Mouse (Mus musculus) kidney, adult 18-20 months (tissue): Measurements from ENCODE around the gene Rbp7.
A peak's percentile ranks its signal among the peaks of the same experiment; 100 is the strongest.
"Not testable (repeated sequence)": the region's sequence is repeated elsewhere in the genome, so short reads cannot be mapped to it uniquely, and the experiment has no call there.

ENCODE experiments used
- DNase-seq: peaks from one replicate; pipeline ENCODE4 v3.0.0; 2021

Rbp7 gene

DNA sequence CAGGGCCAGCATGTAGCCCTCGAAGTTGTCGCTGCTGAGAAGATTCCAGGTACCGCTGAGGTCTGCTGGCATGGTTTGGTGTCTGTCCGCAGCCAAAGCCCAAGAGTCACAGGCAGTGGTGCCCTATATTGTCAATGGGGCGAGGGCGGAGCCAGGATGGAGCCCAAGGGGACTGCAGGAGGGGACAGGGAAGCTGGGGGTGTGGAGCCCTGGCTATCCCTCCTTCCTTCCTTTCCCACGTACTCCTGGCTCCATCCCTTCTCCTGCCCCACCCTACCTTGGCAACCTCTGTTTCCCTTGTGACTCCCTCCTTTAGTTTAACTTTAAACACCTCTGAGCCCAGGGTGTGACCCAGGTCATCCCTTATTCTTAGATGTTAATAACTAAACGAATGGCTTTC is at the start of gene Rbp7:
Gene Rbp7 (minus strand): TSS at position 100 of the 400 bp plus-strand sequence.
- no peak for DNase-seq

- DNase-seq = no peak
Observed at GRCm38 (mm10) chr4:149504363-149504762, 49.6 kb upstream of the Rbp7 start.

DNA sequence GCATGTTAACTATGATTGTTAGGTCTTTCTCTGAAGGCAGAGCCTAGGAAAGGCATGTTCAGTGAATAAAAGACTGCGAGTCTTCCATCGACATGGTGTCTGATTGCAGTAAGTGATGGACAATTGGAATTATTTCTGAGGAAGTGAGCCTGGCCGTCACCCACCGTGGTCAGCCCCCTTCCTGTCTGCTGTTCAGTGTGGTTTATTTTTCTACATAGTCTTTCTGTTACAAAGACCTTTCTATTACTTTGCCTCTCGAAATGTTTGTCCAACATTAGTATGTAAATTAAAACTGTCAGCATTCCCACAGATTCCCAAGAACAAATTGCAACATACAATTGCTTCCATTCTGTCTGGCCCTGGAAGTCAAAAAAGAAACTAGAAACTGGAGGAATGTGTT is 45.0 kb upstream of the Rbp7 start:
- no peak for DNase-seq

DNA sequence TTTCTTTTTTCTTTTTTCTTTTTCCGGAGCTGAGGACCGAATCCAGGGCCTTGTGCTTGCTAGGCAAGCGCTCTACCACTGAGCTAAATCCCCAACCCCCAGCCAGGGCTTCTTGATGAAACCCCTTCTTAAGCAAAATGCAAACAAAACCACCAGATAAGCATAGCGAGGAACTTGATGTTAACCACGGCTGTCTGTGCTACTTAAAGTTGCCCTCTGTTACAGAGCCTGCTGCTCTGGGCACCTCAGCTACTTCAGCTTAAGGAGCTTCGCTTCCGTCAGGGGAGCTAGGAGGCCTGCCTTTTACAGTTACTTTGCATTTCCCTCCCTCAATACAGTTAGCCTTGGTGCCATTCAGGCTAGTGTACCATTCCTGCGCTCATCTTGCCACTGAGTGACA is 44.1 kb upstream of the Rbp7 start:
- no peak for DNase-seq

GRCm38 (mm10) chr4:149496612-149497011 is 41.8 kb upstream of the Rbp7 start:
- DNase-seq = no peak

DNA sequence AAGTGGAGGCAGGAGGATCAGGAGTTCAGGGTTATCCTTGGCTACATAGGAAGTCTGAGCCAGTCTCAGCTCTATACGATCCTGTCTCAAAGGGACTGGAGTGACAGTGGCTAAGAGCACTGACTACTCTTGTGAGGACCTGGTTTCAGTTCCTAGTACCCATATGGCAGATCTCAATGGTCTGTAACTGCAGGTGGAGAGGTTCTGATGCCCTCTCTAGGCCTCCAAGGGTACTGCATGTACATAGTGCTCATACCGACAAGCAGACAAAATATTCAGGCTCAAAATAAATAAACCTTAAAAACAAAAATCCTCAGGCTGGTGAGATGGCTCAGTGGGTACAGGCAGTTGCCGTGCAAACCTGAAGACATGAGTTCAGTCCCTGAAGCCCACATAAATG is 36.4 kb upstream of the Rbp7 start:
- no peak for DNase-seq

DNA sequence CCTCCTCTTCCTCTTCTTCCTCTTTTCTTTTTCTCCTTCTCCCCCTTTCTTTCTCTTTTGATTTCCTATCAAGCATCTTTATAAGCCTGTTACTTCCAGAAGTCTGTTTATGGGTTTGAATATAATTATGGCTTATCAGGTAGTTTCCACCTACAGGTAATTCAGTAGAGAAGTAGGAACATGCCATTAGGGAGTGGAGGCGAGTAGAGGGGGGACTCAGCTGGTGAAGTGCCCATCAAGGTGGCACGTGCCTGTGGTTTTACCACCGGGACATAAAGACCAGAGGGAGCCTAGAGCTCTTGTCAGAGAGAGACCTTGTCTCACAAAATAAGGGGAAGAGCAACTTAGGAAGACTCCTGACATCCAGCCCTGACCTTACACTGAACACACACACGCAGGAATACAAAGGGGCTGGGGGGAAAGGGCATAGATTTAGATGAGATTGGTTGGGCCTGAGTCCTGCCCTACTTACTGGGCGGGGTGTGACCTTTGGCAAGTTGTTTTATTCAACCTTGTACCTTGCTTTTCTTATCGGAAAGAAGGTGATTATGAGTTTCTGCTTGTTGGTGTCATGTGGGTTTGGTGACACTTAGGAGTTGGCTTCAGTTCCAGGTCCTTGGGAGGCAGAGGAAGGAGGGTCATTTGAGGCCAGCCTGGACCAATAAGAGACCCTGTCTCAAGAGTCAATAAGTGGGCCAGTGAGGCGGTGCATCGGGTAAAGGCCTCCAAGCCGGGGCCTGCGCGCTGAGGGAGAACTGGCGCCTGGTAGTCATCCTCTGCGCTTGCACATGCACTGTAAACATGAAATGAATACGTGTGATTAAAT is 34.9 kb upstream of the Rbp7 start:
- no peak for DNase-seq

DNA sequence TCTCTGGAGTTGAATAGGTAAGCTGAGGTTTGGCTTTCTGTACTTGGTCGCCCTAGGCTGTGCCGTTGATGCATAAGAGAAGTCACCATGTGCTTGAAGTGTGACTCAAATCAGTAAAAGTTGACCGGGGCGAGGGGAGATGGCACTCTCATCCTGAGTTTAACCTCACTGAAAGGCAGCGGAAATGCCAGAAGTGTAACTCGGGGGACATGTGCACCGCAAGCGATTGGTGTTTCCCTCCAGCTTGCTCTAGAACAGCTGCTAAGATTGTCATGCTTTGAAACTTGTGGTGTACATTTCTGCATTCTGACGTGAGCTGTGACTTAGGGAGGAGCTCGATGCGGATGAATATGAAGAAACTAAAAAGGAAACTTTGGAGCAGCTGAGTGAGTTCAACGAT is 33.0 kb upstream of the Rbp7 start:
- DNase-seq = no peak

DNA sequence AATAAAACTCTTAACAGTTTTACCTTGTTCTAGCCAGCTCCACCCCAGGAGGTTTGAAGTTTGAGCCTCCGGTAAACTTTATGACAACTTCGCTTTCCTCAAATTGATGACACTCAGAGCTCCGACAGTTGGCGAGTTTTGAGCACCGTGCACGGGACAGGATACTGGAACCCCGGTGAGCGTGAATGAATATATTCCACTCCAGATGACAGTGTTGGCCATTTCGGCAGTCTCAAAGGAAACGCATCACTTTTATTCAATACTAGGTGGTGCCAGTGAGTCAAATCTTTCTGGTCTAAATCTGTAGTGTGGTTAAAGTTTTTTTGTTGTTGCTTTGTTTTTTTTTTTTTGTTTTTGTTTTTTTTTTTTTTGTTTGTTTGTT is 31.0 kb upstream of the Rbp7 start:
- DNase-seq = no peak

DNA sequence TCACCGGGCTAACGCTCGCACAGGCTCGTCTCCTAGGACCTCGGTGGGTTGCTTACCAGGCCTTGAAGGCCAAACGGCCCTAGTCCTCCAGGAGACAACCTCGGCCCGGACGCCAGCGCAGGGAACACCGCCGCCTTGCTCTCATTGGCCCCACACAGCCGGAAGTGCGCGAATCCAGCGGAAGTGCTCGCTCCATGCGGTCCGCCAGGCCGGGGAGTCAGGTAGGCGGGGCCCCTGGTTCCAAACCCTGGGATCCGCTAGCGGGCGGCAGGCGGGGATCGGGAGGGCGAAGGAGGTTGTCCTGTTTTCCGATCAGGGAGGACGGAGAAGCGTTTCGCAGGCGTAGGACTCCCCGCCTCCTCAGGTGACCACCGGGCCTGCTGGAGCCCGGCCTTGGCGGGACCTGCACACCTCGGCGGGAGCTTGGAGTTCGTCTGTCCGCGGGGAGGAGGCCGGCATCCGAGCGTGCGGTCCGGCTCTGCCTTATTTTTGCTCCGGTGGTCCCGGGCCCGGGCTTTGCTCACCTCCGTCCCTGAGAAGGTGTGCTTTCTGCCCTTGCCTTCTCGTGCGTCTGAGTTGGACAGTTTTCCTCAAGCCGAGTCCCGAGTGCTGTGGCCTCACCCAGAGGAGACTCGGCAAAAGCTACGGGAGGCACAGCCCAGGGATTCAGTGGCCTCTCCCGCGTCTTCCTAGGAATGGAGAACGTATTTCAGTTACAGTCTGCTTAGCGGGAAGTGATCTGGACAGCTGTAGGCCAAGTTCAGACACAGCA is 30.5 kb upstream of the Rbp7 start, which contains the start of the genes Nmnat1 and Lzic:
Gene Nmnat1 (minus strand): TSS at position 150 of the 772 bp plus-strand sequence.
Gene Lzic (plus strand): TSS at position 177 of the 772 bp plus-strand sequence.
- DNase-seq = peak; percentile 93

DNA sequence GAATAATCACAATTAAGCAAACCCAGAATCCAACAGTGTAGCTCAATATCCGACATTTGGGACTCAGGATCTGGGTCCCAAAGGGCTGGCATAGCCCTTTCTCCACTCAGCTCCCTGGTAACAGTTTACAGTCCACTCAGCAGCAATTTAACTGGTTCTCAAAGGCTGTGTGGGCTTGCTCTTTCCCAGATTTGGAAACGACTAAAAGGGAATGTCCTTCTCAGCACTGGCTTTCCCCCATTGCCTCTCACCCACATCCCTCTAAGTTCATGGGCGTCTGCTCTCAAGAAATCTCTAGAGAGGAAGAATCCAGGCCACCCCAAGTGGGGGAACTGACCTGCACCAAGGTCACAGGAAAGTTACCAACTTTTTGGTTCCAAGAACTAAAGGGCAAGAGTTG is 29.8 kb upstream of the Rbp7 start:
- DNase-seq = no peak

- DNase-seq = no peak
Observed at GRCm38 (mm10) chr4:149477078-149477477, 22.3 kb upstream of the Rbp7 start, which contains the start of gene Tmem274. Tmem274 (plus strand) TSS chr4:149477378.

DNA sequence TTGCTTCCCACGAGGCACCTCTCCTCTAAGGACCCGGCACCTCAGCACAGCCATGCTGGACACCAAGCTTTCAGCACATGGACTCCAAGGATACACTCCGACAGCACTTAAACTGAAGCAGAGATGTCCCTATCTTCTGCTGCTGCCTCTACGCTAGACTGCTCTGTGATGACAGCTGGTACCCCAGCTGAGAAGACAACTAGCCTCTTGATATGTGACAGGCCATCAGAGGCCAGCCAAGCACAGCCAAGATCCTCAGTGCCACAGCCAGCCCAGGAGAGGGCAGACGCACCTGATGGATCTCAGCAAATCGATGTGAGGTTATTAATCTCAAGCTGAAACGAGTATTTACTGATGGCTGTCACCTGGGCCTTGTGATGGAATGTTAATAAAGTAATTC is 20.3 kb upstream of the Rbp7 start:
- no peak for DNase-seq

GRCm38 (mm10) chr4:149469557-149469956 is 14.8 kb upstream of the Rbp7 start:
- no peak for DNase-seq

DNA sequence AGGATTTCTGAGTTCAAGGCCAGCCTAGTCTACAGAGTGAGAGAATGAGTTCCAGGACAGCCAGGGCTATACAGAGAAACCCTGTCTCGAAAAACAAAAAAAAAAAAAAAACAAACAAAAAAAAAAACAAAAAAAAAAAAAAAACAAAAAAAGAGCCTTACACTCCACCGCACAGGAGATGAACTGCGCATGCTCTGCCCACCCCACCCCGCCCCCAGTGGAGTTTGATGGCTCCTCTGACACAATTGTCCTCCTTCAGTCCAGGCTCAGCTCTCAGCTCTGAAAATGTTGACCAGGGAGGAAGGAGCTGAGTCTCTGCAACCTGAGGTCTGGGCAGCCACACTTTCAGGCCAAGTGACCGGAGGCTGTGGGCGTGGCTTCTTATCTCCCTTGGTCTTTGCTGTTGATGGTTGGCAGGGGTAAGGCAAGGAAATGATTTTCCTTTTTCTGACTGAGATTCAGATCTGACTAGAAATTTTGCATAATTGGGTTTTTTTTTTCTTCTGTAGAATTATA is 8.7 kb upstream of the Rbp7 start:
- no peak for DNase-seq

DNA sequence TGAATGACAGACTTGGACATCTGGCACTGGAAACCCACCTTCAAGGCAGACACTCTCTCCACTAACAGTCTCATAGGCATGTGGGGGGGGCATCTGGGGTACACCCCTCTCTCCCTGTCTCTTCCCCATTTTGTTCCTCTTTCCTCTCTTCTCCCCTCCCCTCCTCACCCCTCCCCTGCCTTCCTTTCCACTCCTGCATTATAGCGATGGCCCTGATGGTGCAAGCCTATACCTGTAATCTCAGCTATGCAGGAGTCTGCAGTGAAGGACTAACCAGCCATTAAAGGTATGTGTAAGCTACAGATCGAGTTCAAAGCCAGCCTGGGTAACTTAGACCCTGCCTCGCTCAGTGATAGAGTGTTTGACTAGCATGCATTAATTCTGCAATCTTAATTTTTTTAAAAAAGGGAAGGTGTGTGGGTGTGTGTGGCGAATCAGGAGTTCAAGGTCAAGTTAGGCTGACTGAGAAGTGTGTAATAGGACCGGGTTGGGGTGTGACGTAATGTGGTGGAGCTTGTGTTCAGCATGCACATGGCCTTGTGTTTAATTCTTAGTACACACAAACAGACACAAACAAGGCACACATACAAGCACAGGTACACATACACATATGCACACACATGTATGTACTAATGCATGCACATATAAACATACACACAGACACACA is 7.7 kb upstream of the Rbp7 start:
- no peak for DNase-seq

DNA sequence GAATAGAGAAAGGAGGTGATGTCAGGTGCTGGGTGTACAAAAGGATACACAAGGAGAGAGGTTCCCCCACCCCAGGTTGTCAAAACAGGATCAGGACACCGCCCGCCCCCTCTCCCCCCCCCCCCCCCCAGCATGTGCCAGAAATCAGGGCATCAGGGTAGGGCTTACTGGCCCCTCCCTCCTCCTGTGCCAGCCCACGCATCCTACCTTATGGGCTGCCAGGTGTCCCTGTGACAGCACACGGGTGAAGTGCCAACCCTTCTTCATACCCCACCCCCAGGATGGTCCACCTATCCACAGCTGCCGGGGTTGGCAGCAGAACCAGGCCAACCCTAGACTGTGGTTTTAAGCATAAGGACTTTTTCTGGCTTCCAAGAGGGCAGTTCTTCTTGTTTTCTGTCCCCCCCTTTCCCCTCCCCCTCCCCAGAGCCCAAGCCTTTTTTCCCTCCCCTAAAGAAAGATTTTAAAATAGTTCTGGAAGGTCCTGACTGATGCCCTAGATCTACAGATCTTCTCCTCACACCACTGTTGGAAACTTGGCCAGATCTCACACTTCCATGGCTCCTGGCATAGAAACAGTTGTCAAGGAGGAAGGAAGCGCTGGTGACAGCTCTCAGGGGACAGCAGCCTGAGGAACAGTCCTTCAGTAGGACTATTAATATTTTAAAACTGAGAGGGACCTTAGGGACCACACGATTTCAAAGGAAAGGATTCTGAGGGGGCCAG is 7.0 kb upstream of the Rbp7 start:
- DNase-seq = no peak

- not testable (repeated sequence) for DNase-seq
Observed at GRCm38 (mm10) chr4:149460475-149460874, 5.7 kb upstream of the Rbp7 start.

DNA sequence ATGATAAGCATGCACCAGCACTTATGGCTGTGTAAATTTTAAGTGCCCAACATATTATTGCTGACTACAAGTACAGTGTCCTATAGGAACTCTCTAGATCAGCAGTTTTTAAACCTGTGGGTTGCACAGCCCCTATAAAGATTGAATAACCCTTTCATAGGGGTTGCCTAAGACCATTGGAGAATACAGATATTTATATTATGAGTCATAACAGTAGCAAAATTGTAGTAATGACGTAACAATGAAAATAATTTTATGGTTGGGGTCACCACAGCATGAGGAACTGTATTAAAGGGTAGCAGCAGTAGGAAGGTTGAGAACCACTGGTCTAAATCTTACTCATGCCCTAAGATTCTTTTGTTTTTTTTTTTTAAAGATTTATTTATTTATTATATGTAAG is 4.6 kb upstream of the Rbp7 start:
- DNase-seq = no peak

- no peak for DNase-seq
Observed at GRCm38 (mm10) chr4:149458526-149458925, 3.7 kb upstream of the Rbp7 start.

- DNase-seq = peak; percentile 65
Observed at GRCm38 (mm10) chr4:149457831-149458430, 3.2 kb upstream of the Rbp7 start.

- DNase-seq = not testable (repeated sequence)
Observed at GRCm38 (mm10) chr4:149457163-149457562, 2.4 kb upstream of the Rbp7 start.
